Mouse (Mus musculus): ENCODE measurements at regions not wholly inside any gene's neighbourhood (a gene's known extent, or its start where the extent isn't known, plus 50 kb on each side); places are given as distances from the start of the nearest gene placed in this dataset.

DNA sequence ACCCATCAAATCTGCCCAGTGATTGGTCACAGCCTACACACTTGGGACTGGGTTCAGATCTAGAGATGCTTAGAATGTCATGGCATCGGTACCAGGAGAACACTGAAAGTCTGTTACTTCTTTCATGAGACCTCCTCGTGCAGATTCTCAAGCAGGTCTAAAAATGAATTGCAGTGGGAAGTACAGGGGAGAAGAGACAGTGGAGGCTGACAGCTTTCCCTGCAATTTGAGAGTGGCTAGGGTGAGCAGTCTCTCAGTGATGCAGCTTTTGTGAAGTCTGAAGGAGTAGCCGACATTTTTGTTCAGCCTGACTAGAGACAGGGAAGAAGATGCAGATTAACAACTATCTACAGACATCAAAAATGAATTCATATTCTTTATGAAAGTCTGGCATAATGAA, 112.5 kb downstream of the Fam198b start:
- no peaks in the 10 kb centered on the region for H3K4me1 ChIP-seq
- H3K27me3 ChIP-seq (ENCODE audit: low read depth, poor library complexity, severe bottlenecking), result no peaks in the 10 kb centered on the region
- H3K4me3 ChIP-seq, result no peak overlapping the region
- DNase-seq (ENCODE audit: low spot score), result no peak
- no peaks in the 10 kb centered on the region for H3K9me3 ChIP-seq (replicated peaks)
- no peaks in the 10 kb centered on the region for H3K36me3 ChIP-seq
- WGBS, result 86% methylated on average over 3 of the region's 3 CpGs
- H3K27ac ChIP-seq (replicated peaks), result no peak overlapping the region

DNA sequence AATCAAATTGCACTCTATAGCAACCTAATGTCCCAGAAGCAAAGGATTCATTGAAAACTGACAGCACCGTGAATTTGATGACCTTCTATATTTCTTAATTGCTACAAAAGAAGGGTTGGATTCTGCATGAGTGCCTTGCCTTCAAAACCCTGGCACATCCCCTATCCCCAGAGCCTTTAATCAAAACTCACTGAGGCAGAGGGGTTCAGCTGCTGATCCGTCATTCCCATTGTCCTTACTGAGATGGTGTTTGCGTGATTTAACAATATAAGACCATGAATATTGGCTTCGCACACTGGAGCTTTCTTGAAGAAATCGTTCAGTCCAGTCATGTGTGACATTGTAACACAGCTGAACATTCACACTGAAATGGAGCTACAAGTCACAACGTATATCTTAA, 118.0 kb downstream of the Fam198b start:
- Histone ChIP-seq H3K27me3 (ENCODE audit: low read depth, poor library complexity, severe bottlenecking) (no peaks in the 10 kb centered on the region), H3K4me1 (0 out of 2 replicates have a peak, but pooled peaks cover 3% of the 10 kb centered on the region), H3K9me3 (replicated peaks) (no peaks in the 10 kb centered on the region), H3K27ac (replicated peaks) (no peak overlapping the region), H3K4me3 (no peak overlapping the region), H3K36me3 (no peaks in the 10 kb centered on the region)
- 52% methylated on average over 6 of the region's 6 CpGs for WGBS
- no peak for DNase-seq (ENCODE audit: low spot score)

DNA sequence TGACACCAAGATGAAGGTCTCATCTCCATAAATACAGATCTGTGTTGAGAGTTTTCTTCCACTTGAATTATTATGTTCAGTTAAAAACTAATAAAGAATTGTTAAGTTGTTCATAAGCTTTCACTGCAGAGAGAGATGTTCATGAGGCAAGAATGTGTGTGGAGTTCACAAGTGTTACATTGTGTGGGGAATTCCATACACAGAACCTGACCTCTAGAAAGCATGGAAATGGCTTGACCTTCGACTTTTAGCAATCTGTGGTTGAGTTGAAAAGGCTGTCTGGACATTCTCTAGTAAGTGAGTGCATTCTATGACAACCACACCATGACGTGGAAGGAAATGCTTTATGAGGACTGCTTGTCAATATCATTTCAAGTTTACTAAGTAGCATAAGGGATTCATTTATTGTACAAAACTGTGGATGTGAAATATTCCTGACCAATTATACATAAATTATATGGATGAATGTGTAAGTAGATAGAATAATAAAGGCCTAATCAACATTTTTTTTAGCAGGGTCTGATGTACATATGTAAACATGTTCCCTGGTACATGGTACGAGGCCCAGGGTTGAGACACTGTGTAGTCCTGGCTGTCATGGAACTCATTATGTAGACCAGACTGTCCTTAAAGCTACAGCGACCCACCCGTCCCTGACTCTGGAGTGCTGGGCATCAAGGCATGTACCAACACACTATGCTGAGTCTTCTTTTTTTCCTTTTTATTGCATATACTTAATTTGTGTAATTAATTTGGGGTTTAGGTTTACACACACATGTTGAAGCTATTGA, 119.2 kb downstream of the Fam198b start:
- DNase-seq (ENCODE audit: low spot score), result no peak
- no peak overlapping the region for H3K4me3 ChIP-seq
- no peaks in the 10 kb centered on the region for H3K9me3 ChIP-seq (replicated peaks)
- 0 out of 2 replicates have a peak, but pooled peaks cover 3% of the 10 kb centered on the region for H3K4me1 ChIP-seq
- 80% methylated on average over 5 of the region's 5 CpGs for WGBS
- H3K27ac ChIP-seq (replicated peaks), result no peak overlapping the region
- no peaks in the 10 kb centered on the region for H3K27me3 ChIP-seq (ENCODE audit: low read depth, poor library complexity, severe bottlenecking)
- no peaks in the 10 kb centered on the region for H3K36me3 ChIP-seq

DNA sequence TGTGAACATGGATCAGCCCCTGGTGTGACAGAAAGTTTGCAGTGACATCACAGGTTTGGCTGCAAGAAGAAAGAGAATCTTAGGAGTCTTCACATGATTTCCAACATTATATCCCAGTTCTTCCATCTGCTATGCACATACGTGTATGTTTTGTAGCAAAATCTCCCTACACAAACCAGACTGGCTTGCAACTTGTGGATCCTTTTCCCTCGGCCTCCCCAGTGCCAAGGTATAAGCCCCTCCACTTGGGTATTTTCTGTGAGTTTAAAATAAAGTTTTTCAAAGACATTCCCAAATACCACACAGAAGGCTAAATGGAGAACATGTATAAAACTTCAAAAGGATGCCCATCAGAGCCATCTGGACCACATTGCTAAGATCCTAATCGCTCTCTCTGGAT, 120.2 kb downstream of the Fam198b start:
- no peaks in the 10 kb centered on the region for H3K9me3 ChIP-seq (replicated peaks)
- no peaks in the 10 kb centered on the region for H3K27me3 ChIP-seq (ENCODE audit: low read depth, poor library complexity, severe bottlenecking)
- H3K27ac ChIP-seq (replicated peaks), result no peak overlapping the region
- 0 out of 2 replicates have a peak, but pooled peaks cover 3% of the 10 kb centered on the region for H3K4me1 ChIP-seq
- WGBS, result 89% methylated on average over 3 of the region's 3 CpGs
- no peaks in the 10 kb centered on the region for H3K36me3 ChIP-seq
- DNase-seq (ENCODE audit: low spot score), result no peak
- H3K4me3 ChIP-seq, result no peak overlapping the region

DNA sequence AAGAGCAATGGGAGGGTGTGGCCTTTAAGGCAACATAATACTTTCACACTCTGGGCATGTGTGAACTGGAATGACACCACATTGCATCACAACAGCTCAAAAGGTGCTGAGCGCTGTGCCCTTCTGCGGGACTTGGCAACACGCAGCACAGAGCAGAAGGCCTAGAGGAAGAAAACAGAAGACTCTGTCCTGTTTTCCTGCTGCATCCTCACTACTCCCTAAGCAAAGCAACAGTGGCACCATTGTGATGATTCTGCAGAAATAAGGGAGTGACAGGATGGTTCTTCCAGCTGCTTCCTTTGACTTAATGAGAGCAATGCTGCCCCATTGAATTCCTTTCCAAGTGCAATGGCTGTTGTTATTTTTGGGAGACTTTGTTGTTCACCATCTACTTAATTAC, 120.6 kb downstream of the Fam198b start:
- DNase-seq (ENCODE audit: low spot score), result no peak
- Histone ChIP-seq H3K36me3 (no peaks in the 10 kb centered on the region), H3K9me3 (replicated peaks) (no peaks in the 10 kb centered on the region), H3K4me3 (no peak overlapping the region), H3K27ac (replicated peaks) (no peak overlapping the region), H3K27me3 (ENCODE audit: low read depth, poor library complexity, severe bottlenecking) (no peaks in the 10 kb centered on the region), H3K4me1 (0 out of 2 replicates have a peak, but pooled peaks cover 3% of the 10 kb centered on the region)
- 88% methylated on average over 3 of the region's 3 CpGs for WGBS

DNA sequence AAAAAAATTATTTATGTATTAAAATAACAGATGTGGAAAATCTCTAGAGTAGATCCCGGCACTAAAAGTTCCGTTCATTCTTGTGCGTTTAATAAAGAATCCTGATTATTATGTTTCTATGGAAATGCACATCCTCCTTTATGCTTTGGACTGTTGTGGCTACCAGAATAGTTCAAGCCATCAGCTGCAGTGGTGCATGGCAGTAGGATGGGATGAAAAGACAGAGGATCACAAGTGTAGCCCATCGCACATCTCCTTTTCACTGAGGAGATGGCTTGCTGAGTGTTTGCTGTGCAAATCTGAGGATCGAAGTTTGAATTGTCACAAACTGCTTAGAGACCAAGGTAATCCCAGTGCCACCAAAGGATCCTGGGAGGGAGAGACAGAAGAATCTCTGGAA, 121.0 kb downstream of the Fam198b start:
- Histone ChIP-seq H3K4me3 (no peak overlapping the region), H3K9me3 (replicated peaks) (no peaks in the 10 kb centered on the region), H3K27ac (replicated peaks) (no peak overlapping the region), H3K4me1 (0 out of 2 replicates have a peak, but pooled peaks cover 3% of the 10 kb centered on the region), H3K36me3 (no peaks in the 10 kb centered on the region), H3K27me3 (ENCODE audit: low read depth, poor library complexity, severe bottlenecking) (no peaks in the 10 kb centered on the region)
- WGBS, result 88% methylated on average over 5 of the region's 5 CpGs
- DNase-seq (ENCODE audit: low spot score), result no peak

DNA sequence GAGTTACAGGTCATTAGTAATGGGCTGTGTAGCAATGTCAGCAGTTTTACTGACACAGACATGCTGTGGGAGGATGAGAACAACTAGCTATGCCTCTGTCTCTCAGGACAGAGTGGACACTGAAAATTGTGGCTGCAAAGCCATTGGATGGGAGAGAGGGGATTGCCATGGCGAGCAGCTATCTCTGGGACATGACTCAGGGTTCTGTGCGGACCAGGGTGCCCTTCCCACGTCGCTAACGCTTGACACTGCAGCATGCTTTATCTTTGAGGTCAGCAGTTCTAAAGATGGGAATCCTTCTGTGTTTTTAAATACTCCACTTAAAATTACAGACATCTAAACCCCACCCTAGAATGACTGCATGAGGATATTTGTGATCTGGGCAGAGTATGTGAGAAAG, 121.9 kb downstream of the Fam198b start:
- Histone ChIP-seq H3K27me3 (ENCODE audit: low read depth, poor library complexity, severe bottlenecking) (no peaks in the 10 kb centered on the region), H3K36me3 (no peaks in the 10 kb centered on the region), H3K4me1 (0 out of 2 replicates have a peak, but pooled peaks cover 3% of the 10 kb centered on the region), H3K27ac (replicated peaks) (no peak overlapping the region), H3K4me3 (no peak overlapping the region), H3K9me3 (replicated peaks) (no peaks in the 10 kb centered on the region)
- WGBS, result 92% methylated on average over 5 of the region's 5 CpGs
- no peak for DNase-seq (ENCODE audit: low spot score)

DNA sequence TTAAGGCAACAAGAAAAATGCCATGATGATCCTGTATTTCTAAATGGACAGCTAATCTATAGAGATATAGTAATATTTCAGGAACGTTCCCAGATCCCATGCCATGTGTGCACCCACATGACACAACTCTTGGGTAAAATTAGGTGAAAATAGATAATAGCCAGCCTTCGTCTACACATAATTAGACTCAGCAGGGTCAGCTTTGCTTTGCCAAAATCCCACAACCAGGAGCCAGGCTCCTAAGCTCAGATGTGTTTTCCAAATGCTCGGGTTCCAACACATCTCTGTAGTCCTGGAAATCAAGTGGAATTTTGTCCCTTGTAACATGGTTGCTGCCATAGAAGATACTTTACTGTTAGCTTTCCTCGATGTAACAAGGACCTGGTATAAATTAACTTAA, 122.7 kb downstream of the Fam198b start:
- H3K9me3 ChIP-seq (replicated peaks), result no peaks in the 10 kb centered on the region
- H3K36me3 ChIP-seq, result no peaks in the 10 kb centered on the region
- H3K4me3 ChIP-seq, result no peak overlapping the region
- no peaks in the 10 kb centered on the region for H3K27me3 ChIP-seq (ENCODE audit: low read depth, poor library complexity, severe bottlenecking)
- WGBS, result 86% methylated on average over 4 of the region's 4 CpGs
- no peak for DNase-seq (ENCODE audit: low spot score)
- H3K4me1 ChIP-seq, result 0 out of 2 replicates have a peak, but pooled peaks cover 3% of the 10 kb centered on the region
- H3K27ac ChIP-seq (replicated peaks), result no peak overlapping the region

DNA sequence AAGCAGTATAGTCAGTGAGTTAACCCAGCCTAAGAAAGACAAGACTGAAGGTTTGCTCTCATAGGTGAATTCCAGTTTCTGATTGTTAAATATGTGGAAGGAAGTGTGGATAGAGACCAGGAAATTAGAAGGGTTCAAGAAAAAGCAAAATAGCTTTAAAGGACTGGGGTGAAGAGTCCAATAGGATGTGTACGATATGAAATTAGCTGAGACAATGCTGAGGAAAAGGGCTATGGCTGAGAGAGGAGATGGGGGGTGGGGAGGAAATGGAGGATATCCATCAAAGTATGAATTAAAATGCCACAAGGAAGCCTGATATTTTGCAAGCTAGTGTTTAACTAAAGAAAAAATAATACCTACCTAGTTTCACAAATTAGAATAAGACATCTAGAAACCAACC, 124.9 kb downstream of the Fam198b start:
- H3K4me1 ChIP-seq, result no peaks in the 10 kb centered on the region
- no peaks in the 10 kb centered on the region for H3K9me3 ChIP-seq (replicated peaks)
- no peaks in the 10 kb centered on the region for H3K27me3 ChIP-seq (ENCODE audit: low read depth, poor library complexity, severe bottlenecking)
- no peak for DNase-seq (ENCODE audit: low spot score)
- no peak overlapping the region for H3K4me3 ChIP-seq
- H3K27ac ChIP-seq (replicated peaks), result no peak overlapping the region
- H3K36me3 ChIP-seq, result no peaks in the 10 kb centered on the region
- WGBS, result 95% methylated on average over 1 of the region's 1 CpGs

DNA sequence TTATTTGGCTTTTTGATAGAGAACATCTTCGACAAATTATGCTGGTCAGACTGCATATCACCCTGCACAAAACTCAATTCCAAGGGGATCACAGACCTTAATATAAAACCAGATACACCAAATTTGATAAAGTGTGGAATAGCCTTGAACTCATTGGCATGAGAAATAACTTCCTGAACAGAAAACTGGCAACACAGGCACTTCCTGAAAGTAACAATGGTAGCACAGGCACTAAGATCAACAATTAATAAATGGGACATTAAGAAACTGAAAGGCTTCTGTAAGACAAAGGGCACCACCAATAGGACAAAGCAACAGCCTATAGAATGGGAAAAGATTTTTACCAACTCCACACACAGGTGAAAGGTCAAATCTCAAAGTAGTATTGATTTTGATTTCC, 141.5 kb downstream of the Fam198b start:
- H3K9me3 ChIP-seq (replicated peaks), result no peaks in the 10 kb centered on the region
- H3K4me1 ChIP-seq, result no peaks in the 10 kb centered on the region
- 86% methylated on average over 1 of the region's 1 CpGs for WGBS
- no peak overlapping the region for H3K27ac ChIP-seq (replicated peaks)
- H3K4me3 ChIP-seq, result no peak overlapping the region
- no peaks in the 10 kb centered on the region for H3K27me3 ChIP-seq (ENCODE audit: low read depth, poor library complexity, severe bottlenecking)
- DNase-seq (ENCODE audit: low spot score), result no peak
- H3K36me3 ChIP-seq, result no peaks in the 10 kb centered on the region

DNA sequence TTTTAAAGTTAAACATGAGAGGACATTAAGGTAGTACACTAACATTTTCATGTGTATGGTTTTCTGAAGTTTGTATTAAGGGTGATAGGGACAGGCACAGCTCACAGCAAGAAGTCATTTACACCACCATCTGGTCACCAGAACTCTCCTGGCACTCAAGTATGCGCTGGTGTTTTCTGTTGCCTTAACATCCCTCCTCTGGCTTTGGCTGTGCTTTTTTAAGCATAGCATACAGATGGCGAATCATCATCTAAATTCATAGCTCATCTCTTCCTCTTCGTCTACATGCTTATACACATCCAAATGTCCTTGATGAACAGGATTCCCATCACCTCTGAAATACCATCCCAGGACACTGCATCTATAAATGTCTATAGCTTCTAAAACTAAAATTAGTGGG, 148.7 kb downstream of the Fam198b start:
- H3K4me3 ChIP-seq, result no peak overlapping the region
- H3K36me3 ChIP-seq, result no peaks in the 10 kb centered on the region
- H3K27ac ChIP-seq (replicated peaks), result no peak overlapping the region
- DNase-seq (ENCODE audit: low spot score), result no peak
- no peaks in the 10 kb centered on the region for H3K4me1 ChIP-seq
- 83% methylated on average over 3 of the region's 3 CpGs for WGBS
- no peaks in the 10 kb centered on the region for H3K27me3 ChIP-seq (ENCODE audit: low read depth, poor library complexity, severe bottlenecking)
- no peaks in the 10 kb centered on the region for H3K9me3 ChIP-seq (replicated peaks)

DNA sequence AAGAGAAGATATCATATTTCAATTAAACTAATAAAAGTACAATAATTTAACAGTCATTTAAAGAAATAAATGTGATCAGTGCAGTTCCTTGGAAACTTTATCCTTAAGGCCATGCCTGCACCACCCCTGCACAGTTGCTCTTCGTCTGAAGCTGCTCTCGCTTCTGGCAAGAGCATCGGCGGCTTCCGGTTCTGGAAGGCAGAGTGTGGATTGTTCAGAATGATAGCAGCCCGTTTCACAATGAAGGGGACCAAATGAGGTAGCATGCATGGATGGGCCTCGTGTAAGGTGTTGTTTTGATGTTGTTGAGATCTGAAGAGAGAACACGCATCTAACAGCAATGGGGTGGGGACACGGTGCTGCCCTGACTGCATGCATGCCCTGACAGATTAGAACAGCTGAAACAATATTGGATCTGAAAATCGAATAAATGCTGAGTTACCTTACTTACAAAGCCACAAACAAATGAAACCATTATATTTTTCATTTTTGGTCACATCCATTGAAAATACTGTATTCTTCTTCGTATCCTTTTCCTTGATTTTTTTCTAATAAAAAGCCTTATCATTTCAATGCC, 154.3 kb downstream of the Fam198b start:
- no peak for DNase-seq (ENCODE audit: low spot score)
- WGBS, result 87% methylated on average over 11 of the region's 11 CpGs
- no peak overlapping the region for H3K27ac ChIP-seq (replicated peaks)
- no peaks in the 10 kb centered on the region for H3K4me1 ChIP-seq
- H3K9me3 ChIP-seq (replicated peaks), result no peaks in the 10 kb centered on the region
- H3K4me3 ChIP-seq, result no peak overlapping the region
- H3K36me3 ChIP-seq, result no peaks in the 10 kb centered on the region
- H3K27me3 ChIP-seq (ENCODE audit: low read depth, poor library complexity, severe bottlenecking), result no peaks in the 10 kb centered on the region

DNA sequence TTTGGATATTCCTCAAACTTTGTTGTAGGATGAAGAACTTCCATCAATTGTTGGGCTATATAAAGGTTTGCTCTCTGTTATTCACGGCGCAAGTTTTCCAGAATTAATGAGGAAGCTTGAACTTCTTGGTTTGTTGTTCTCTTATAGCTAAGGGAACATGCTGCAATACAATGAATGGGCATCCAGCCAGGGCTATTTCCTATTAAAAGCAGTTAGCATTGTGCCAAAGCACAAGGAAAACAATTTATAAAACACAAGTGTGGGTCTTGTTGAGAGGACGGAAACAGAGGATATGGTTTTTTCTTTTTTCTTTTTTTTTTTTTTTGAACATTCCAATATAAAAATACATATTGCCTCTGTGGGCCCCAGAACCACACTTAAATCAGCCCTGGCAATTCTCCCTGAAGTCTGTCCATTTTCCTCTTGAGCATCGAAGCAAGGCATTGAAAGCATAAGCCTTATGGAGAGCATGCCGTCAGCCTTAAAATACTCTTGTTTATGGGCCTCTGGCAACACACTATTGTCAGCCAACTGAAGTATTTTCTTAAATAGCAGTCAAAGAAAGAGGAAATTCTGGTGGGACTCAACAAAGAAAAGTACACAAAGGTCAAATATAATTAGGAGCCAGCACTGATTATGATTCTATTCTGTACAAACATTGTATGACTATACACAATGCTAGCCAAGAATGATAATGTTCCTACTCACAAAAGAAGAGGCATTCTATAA, 158.6 kb downstream of the Fam198b start:
- Histone ChIP-seq H3K27me3 (ENCODE audit: low read depth, poor library complexity, severe bottlenecking) (no peaks in the 10 kb centered on the region), H3K27ac (replicated peaks) (no peak overlapping the region), H3K9me3 (replicated peaks) (no peaks in the 10 kb centered on the region), H3K36me3 (no peaks in the 10 kb centered on the region), H3K4me1 (no peaks in the 10 kb centered on the region), H3K4me3 (no peak overlapping the region)
- no peak for DNase-seq (ENCODE audit: low spot score)
- WGBS, result 91% methylated on average over 5 of the region's 5 CpGs
